Mouse (Mus musculus) cerebellum, postnatal 14 days (tissue): ENCODE data around the gene Zfp764.
"Not testable (repeated sequence)": the region's sequence is repeated elsewhere in the genome, so short reads cannot be mapped to it uniquely, and the experiment has no call there.

ENCODE experiments used
- DNase-seq, 2 experiments: peaks; one replicate each; pipeline ENCODE4 v3.0.0; 2021; ENCODE audit warnings: mixed read lengths in 2 of 2

The Zfp764 gene

GRCm38 (mm10) chr7:127406002-127406987, at the start of gene Zfp764:
Zfp764 (minus strand) TSS chr7:127406822.
- peak; percentile 93 to 97 for DNase-seq

DNA sequence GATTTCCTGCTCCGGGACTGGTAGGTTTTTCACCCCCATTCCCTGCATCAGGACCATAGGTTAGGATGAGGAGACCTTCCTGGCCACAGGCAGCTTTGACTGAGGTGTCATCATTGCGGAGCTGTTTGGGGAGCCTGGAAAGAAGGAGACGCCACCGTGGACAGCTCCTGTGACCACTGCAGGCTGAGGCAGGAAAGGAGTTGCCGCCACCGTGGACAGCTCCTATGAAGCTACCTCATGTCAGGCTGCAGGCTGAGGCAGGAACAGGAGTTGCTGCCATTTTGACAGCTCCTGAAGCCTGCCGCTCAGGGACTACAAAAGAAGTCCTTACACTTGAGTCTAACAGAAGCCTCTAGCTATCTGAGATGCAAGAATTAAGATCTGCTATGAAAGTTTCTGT, 48.3 kb upstream of the Zfp764 start:
- DNase-seq: no peak

DNA sequence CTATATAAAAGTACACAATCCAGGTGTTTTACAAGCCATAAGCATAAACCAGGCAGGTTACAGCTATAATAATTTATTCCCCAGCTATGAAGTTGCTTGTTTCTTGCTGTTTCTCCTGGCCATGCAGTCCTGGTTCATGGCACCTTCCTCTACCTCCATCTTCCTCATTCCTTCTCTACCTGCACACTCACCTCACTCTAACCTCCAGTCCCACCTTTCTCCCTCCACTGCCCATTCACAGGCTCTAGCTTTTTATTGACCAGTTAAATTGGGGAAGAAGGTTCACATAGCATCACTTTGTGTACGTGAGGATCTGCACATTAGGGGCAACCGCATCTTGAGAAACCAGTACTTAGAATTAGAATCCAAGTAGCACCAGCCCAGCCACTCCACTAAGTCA, 46.4 kb upstream of the Zfp764 start:
- no peak for DNase-seq

DNA sequence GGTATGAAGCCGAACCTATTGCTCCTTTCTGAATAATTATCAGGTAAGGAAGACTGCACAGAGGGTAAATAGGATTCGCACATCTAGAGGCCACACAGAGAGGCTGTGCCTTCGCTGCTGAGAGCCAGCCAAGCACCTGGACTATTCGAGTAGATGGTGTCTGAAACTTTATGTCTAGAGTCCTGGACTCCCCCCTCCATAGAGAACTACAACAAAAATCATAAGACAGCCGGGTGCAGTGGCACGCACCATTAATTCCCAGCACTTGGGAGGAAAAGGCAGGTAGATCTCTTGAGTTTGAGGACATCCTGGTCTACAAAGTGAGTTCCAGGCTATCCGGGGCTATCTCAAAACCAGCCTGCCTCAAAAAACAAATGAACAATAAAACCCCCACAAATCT, 43.3 kb upstream of the Zfp764 start:
- DNase-seq: no peak

GRCm38 (mm10) chr7:127448521-127449300, 42.1 kb upstream of the Zfp764 start, which contains the start of gene Zfp689:
Zfp689 (minus strand) TSS chr7:127449158.
- DNase-seq: peak; percentile 96

DNA sequence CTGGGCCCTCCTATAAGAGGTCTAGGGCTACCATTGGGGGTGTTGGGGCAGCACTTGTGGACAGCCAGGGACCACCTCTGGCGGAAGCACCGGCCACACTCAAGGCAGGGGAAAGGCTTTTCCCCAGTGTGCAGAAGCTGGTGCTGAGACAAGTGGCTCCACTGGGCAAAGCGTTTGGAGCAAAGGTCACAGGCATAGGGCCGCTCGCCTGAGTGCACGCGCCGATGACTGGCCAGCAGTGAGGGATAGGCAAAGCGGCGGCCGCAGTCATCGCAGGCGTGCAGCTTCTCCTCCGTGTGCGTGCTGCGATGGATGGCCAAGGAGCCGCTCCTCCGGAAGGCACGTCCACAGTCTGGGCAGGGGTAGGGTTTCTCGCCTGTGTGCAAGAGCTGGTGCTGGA, 37.4 kb upstream of the Zfp764 start:
- no peak for DNase-seq

- DNase-seq: peak in 1 of 2 experiments; percentile 46
These were observed 31.1 kb upstream of the Zfp764 start for GRCm38 (mm10) chr7:127437724-127438123.

DNA sequence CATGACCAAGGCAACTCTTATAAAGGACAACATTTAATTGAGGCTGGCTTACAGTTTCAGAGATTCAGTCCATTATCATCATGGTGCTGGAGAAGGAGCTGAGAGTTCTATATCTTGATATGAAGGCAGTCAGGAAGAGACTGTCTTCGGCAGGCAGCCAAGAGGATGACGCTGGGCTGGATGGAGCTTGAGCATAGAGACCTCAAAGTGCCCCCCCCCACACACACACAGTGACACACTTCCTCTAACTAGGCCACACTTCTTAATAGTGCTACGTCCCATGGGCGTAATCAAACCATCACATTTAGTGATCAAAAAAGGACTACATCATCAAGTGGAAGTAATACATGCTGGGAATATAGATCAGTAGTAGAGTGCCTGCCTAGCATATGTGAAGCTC, 28.6 kb upstream of the Zfp764 start:
- DNase-seq: no peak

GRCm38 (mm10) chr7:127426354-127426753, 19.7 kb upstream of the Zfp764 start:
- no peak for DNase-seq

GRCm38 (mm10) chr7:127425911-127426310, 19.3 kb upstream of the Zfp764 start:
- DNase-seq: no peak

DNA sequence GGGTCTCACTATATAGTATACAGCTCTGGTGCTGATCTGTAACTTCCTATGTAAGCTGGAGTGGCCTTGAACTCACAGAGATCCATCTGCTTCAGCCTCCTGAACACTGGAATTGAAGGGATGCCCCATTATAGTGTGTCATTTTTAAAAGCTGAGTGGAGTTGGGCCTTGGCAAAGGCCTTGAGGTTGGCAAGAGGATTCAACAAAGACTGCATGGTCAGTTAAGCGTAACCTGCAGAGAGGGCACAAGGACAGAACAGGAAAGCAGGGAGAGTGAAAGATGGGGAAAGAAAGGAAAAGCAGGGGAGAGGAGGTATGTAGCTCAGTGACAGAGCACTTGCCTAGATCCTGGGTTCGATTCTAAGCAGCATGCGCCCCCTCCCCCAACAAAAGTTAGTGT, 18.7 kb upstream of the Zfp764 start:
- no peak for DNase-seq

- DNase-seq: peak; percentile 49 to 51
These were observed 15.6 kb upstream of the Zfp764 start for GRCm38 (mm10) chr7:127422247-127422646.

DNA sequence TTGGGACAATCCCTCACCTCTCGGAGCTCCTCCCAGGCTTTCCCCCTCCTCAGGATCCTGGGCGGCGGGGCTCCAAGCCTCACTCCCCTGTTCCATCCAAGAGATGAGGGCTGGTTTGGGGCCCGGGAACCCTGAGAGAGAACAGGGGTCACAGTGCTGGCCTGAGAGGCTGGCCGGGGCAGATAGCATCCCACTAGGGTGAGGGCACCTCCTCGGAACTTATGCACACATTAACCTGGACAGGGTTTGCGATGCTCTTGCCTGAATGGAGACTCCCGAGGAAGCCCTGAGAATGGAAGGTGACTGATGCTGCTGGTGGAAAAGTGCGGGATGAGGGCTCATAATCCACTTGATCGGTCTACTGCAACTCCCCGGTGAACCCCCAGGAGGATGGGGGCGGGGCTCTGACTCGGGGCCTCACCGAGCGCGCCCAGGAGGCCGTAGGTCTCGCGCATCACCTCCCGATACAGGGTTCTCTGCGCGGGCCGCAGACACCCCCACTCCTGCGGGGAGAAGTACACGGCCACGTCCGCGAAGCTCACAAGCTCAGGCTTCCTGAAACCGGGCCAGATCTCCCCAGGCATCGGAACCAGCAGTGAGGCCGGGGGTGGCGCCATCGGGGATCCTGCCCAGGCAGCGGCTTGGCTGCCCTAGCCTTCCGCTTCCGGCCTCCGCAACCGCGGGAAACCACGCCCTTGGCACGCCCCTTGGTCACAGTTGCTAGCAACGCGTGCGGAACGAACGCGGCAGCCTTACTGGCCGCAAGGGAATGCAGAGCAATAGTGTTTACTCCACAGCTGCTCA, 15.0 kb upstream of the Zfp764 start, which contains the start of gene Zfp688:
TSS of gene Zfp688 (minus strand) at position 681 of the 804 bp plus-strand sequence.
- peak; percentile 94 to 95 for DNase-seq

DNA sequence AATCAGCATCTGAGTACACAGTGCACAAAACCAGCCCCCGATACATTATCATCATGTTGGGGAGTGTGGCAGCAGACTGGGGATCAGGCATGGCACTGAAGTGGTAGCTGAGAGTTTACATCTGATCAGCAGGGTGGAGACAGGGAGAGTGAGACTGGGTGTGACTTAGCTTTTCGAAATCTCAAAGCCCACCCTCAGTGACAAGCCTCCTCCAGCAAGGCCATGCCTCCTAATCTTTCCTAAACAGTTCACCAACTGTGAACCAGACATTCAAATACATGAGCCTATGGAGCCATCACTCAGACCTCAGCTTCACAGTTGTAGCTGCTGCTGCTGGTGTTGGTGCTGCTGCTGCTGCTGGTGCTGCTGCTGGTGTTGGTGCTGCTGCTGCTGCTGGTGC, 4.8 kb upstream of the Zfp764 start:
- no peak for DNase-seq

GRCm38 (mm10) chr7:127404101-127404500, 2.5 kb downstream of the Zfp764 start:
- DNase-seq: not testable (repeated sequence)

DNA sequence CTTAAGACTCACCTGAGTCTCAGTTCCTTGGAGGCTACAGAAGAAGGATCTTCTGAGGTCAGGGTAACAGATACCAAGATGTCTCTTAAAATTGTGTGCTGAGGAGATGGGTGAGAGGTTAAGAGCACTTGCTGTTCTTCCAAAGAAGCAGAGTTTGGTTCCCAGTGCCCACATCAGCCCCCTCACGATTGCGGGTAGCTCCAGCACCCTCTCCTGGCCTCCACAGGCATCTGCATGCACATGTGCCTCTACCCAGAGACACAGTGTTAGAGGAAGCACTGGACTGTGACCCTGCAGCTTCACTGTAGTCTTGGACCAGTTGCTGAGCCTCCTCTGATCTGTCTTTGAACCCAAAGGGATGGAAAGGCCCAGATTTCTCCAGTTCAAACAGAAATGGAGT, 3.6 kb downstream of the Zfp764 start:
- no peak for DNase-seq

- no peak for DNase-seq
These were observed 6.3 kb downstream of the Zfp764 start for GRCm38 (mm10) chr7:127400355-127400754.

DNA sequence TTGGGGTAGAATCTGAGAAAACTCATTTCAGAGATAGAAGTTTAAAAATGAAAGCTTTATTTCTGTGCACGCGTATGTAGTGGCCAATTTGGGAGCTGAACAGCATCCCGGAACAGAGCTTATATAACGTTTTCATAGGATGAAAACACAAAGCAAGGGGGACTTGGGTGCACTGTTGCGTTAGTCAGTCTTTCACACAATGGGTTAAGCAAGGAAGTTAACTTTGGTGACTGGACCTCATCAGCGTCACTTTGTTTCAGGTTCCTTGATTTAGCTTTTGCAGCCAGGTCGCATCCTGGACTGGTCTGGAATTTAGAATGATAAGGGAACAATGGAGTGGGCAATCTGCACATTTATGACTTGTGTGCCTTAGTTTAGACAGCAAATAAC, 12.7 kb downstream of the Zfp764 start:
- no peak for DNase-seq

- peak; percentile 99 for DNase-seq
These were observed 13.3 kb downstream of the Zfp764 start, which contains the start of gene E430018J23Rik for GRCm38 (mm10) chr7:127393157-127393943. E430018J23Rik (minus strand) TSS chr7:127393629.

GRCm38 (mm10) chr7:127392251-127392824, 14.3 kb downstream of the Zfp764 start:
- DNase-seq: no peak

DNA sequence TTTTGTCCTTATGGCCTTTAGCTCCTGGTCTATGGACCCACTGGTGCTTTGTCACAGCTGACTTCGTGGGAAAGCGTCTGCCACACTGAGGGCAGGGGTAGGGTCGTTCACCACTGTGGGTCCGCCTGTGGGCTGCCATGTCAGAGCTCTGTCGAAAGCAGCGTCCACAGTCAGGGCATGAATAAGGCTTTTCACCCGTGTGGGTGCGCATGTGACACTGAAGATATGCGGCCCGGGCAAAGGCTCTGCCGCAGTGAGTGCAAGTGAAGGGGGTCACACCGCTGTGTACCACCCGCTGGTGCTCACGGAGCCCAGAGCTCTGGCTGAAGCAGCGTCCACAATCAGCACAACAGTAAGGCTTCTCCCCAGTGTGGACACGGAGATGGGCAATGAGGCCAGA, 15.1 kb downstream of the Zfp764 start:
- no peak for DNase-seq
